Mouse (Mus musculus): ENCODE measurements at regions not wholly inside any gene's neighbourhood (a gene's known extent, or its start where the extent isn't known, plus 50 kb on each side); places are given as distances from the start of the nearest gene placed in this dataset.

- Histone ChIP-seq H3K27me3 (replicated peaks; ENCODE audit: insufficient read depth, low read length) (no peaks in the 10 kb centered on the region), H3K9me3 (ENCODE audit: low read length) (no peaks in the 10 kb centered on the region), H3K36me3 (ENCODE audit: insufficient read depth, low read length) (no peaks in the 10 kb centered on the region), H3K4me2 (replicated peaks; ENCODE audit: low read depth, low read length) (no peak overlapping the region), H3K4me3 (ENCODE audit: low read depth, low read length) (no peak overlapping the region), H3K9ac (replicated peaks; ENCODE audit: low read depth) (no peak overlapping the region), H3K4me1 (ENCODE audit: insufficient read depth, low read depth, low read length) (peaks cover 6% of the 10 kb centered on the region; the same call in 1 of the 2 replicates), H3K27ac (ENCODE audit: low read length) (peak overlapping the region; percentile 68)
- ATAC-seq: peak; percentile 67
- TF ChIP-seq EP300 (IDR thresholded peaks at IDR 0.05): no peak
- TF ChIP-seq CTCF (IDR thresholded peaks at IDR 0.05): no peak
- 28% methylated on average over 5 of the region's 5 CpGs for WGBS
- DNase-seq (ENCODE audit: low spot score): peak; percentile 84
Measured at GRCm38 (mm10) chr3:9884691-9885354, 203.1 kb upstream of the Gm9833 start.

GRCm38 (mm10) chr3:9885565-9885964 lies 202.3 kb upstream of the Gm9833 start:
- ATAC-seq: peak; percentile 45
- 42% methylated on average over 8 of the region's 8 CpGs for WGBS

GRCm38 (mm10) chr3:9886077-9886476 lies 201.8 kb upstream of the Gm9833 start:
- Histone ChIP-seq H3K36me3 (ENCODE audit: insufficient read depth, low read length) (no peaks in the 10 kb centered on the region), H3K27me3 (replicated peaks; ENCODE audit: insufficient read depth, low read length) (no peaks in the 10 kb centered on the region), H3K9ac (replicated peaks; ENCODE audit: low read depth) (no peak overlapping the region), H3K9me3 (ENCODE audit: low read length) (no peaks in the 10 kb centered on the region), H3K4me3 (ENCODE audit: low read depth, low read length) (no peak overlapping the region), H3K4me2 (replicated peaks; ENCODE audit: low read depth, low read length) (no peak overlapping the region), H3K27ac (ENCODE audit: low read length) (no peak overlapping the region), H3K4me1 (ENCODE audit: insufficient read depth, low read depth, low read length) (peaks cover 6% of the 10 kb centered on the region; the same call in 1 of the 2 replicates)
- 65% methylated on average over 4 of the region's 4 CpGs for WGBS
- TF ChIP-seq CTCF (IDR thresholded peaks at IDR 0.05) (no peak), EP300 (IDR thresholded peaks at IDR 0.05) (no peak)
- no peak for ATAC-seq
- no peak for DNase-seq (ENCODE audit: low spot score)

More at GRCm38 (mm10) chr3:9885565-9885964, 202.3 kb upstream of the Gm9833 start:
- Histone ChIP-seq H3K4me3 (ENCODE audit: low read depth, low read length) (no peak overlapping the region), H3K9ac (replicated peaks; ENCODE audit: low read depth) (no peak overlapping the region), H3K36me3 (ENCODE audit: insufficient read depth, low read length) (no peaks in the 10 kb centered on the region), H3K27ac (ENCODE audit: low read length) (peak overlapping the region; percentile 68), H3K4me1 (ENCODE audit: insufficient read depth, low read depth, low read length) (peaks cover 6% of the 10 kb centered on the region; the same call in 1 of the 2 replicates), H3K4me2 (replicated peaks; ENCODE audit: low read depth, low read length) (no peak overlapping the region), H3K27me3 (replicated peaks; ENCODE audit: insufficient read depth, low read length) (no peaks in the 10 kb centered on the region), H3K9me3 (ENCODE audit: low read length) (no peaks in the 10 kb centered on the region)
- no peak for TF ChIP-seq CTCF (IDR thresholded peaks at IDR 0.05)
- peak; percentile 45; the same call in 1 of the 2 replicates for TF ChIP-seq EP300 (IDR thresholded peaks at IDR 0.05)
- peak; percentile 65 for DNase-seq (ENCODE audit: low spot score)

GRCm38 (mm10) chr3:9886765-9887626 lies 200.9 kb upstream of the Gm9833 start:
- no peak overlapping the region for H3K4me2 ChIP-seq (replicated peaks; ENCODE audit: low read depth, low read length)
- TF ChIP-seq CTCF (IDR thresholded peaks at IDR 0.05) (0 out of 2 replicates have a peak, but pooled peaks have one; percentile 18), EP300 (IDR thresholded peaks at IDR 0.05) (peak; percentile 80)
- H3K9me3 ChIP-seq (ENCODE audit: low read length): no peaks in the 10 kb centered on the region
- no peak overlapping the region for H3K9ac ChIP-seq (replicated peaks; ENCODE audit: low read depth)
- no peak overlapping the region for H3K4me3 ChIP-seq (ENCODE audit: low read depth, low read length)
- DNase-seq (ENCODE audit: low spot score): peak; percentile 87
- WGBS: 46% methylated on average over 10 of the region's 10 CpGs
- peak overlapping the region; percentile 57; the same call in 1 of the 2 replicates for H3K27ac ChIP-seq (ENCODE audit: low read length)
- no peaks in the 10 kb centered on the region for H3K27me3 ChIP-seq (replicated peaks; ENCODE audit: insufficient read depth, low read length)
- no peaks in the 10 kb centered on the region for H3K36me3 ChIP-seq (ENCODE audit: insufficient read depth, low read length)
- H3K4me1 ChIP-seq (ENCODE audit: insufficient read depth, low read depth, low read length): peaks cover 6% of the 10 kb centered on the region; the same call in 1 of the 2 replicates
- ATAC-seq: peak; percentile 85

- Histone ChIP-seq H3K4me3 (ENCODE audit: low read depth, low read length) (no peak overlapping the region), H3K4me1 (ENCODE audit: insufficient read depth, low read depth, low read length) (peaks cover 6% of the 10 kb centered on the region; the same call in 1 of the 2 replicates), H3K27me3 (replicated peaks; ENCODE audit: insufficient read depth, low read length) (no peaks in the 10 kb centered on the region), H3K9me3 (ENCODE audit: low read length) (no peaks in the 10 kb centered on the region), H3K27ac (ENCODE audit: low read length) (no peak overlapping the region), H3K36me3 (ENCODE audit: insufficient read depth, low read length) (no peaks in the 10 kb centered on the region), H3K9ac (replicated peaks; ENCODE audit: low read depth) (no peak overlapping the region), H3K4me2 (replicated peaks; ENCODE audit: low read depth, low read length) (no peak overlapping the region)
- TF ChIP-seq EP300 (IDR thresholded peaks at IDR 0.05): no peak
- DNase-seq (ENCODE audit: low spot score): no peak
- WGBS: 65% methylated on average over 2 of the region's 2 CpGs
- no peak for ATAC-seq
Measured at GRCm38 (mm10) chr3:9887627-9887994, 200.3 kb upstream of the Gm9833 start.

GRCm38 (mm10) chr3:9888051-9888450 lies 199.9 kb upstream of the Gm9833 start:
- 86% methylated on average over 5 of the region's 5 CpGs for WGBS
- Histone ChIP-seq H3K4me1 (ENCODE audit: insufficient read depth, low read depth, low read length) (peaks cover 6% of the 10 kb centered on the region; the same call in 1 of the 2 replicates), H3K4me2 (replicated peaks; ENCODE audit: low read depth, low read length) (no peak overlapping the region), H3K27me3 (replicated peaks; ENCODE audit: insufficient read depth, low read length) (no peaks in the 10 kb centered on the region), H3K36me3 (ENCODE audit: insufficient read depth, low read length) (no peaks in the 10 kb centered on the region), H3K9ac (replicated peaks; ENCODE audit: low read depth) (no peak overlapping the region), H3K4me3 (ENCODE audit: low read depth, low read length) (no peak overlapping the region), H3K27ac (ENCODE audit: low read length) (no peak overlapping the region), H3K9me3 (ENCODE audit: low read length) (no peaks in the 10 kb centered on the region)
- DNase-seq (ENCODE audit: low spot score) (no peak), ATAC-seq (no peak)
- TF ChIP-seq CTCF (IDR thresholded peaks at IDR 0.05) (no peak), EP300 (IDR thresholded peaks at IDR 0.05) (no peak)
